Mouse (Mus musculus) midbrain, embryonic 13.5 days (tissue): Measurements from ENCODE around the gene L3mbtl3. TPM values are rescaled to one million over a fixed set of nuclear protein-coding genes. Genes with fewer than 3 reads are reported as not detected.

ENCODE experiments used
- ATAC-seq: fragments of 200-750 bp; cut with Nextera tagmentation; 2 replicates; pipeline ENCODE4 v1.8.0; 2017; ENCODE audit warnings: mild to moderate bottlenecking, moderate TSS enrichment, moderate library complexity
- H3K27ac ChIP-seq: fragments of 300-500 bp; sonication (generic); 2 replicates; pipeline ENCODE4 v1.5.1; 2015; ENCODE audit warnings: inconsistent platforms, mild to moderate bottlenecking, moderate library complexity
- H3K27me3 ChIP-seq: fragments of 300-500 bp; sonication (generic); 2 replicates; pipeline ENCODE4 v1.6.1; 2015; ENCODE audit warnings: mild to moderate bottlenecking, inconsistent platforms
- H3K36me3 ChIP-seq: fragments of 300-500 bp; sonication (generic); 2 replicates; pipeline ENCODE4 v1.6.1; 2015; ENCODE audit warnings: mild to moderate bottlenecking, inconsistent platforms
- H3K4me1 ChIP-seq: fragments of 300-500 bp; sonication (generic); replicated peaks from 2 replicates; pipeline ENCODE4 v1.6.1; 2015; ENCODE audit warnings: inconsistent platforms
- H3K4me2 ChIP-seq: fragments of 300-500 bp; sonication (generic); replicated peaks from 2 replicates; pipeline ENCODE4 v1.6.1; 2015; ENCODE audit warnings: moderate library complexity, mild to moderate bottlenecking, inconsistent platforms
- H3K4me3 ChIP-seq: fragments of 300-500 bp; sonication (generic); replicated peaks from 2 replicates; pipeline ENCODE4 v1.5.1; 2015; ENCODE audit warnings: mild to moderate bottlenecking, inconsistent platforms
- H3K9ac ChIP-seq: fragments of 300-500 bp; sonication (generic); replicated peaks from 2 replicates; pipeline ENCODE4 v1.6.1; 2015; ENCODE audit warnings: mild to moderate bottlenecking, inconsistent platforms
- H3K9me3 ChIP-seq: fragments of 300-500 bp; sonication (generic); 2 replicates; pipeline ENCODE4 v1.6.1; 2016; ENCODE audit warnings: mild to moderate bottlenecking, inconsistent platforms
- WGBS: fragments of 180-500 bp; shearing (Covaris S2); methylation state at CpG from one replicate; pipeline ENCODE4 v1.1.7; 2015; 5-methylcytosine and 5-hydroxymethylcytosine counted together
- polyA plus RNA-seq: library from polyadenylated mRNA; unstranded; fragments of >200 nt; fragmentation: Nextera tagmentation; extraction: Ambion mirVana; gene quantifications from 2 replicates; pipeline ENCODE4 v1.2.1, GENCODE M21; 2015

Gene L3mbtl3
- 25.5 and 27.9 TPM in 2 replicates for polyA plus RNA-seq

- under 1% methylated on average over 42 of the region's 42 CpGs for WGBS
- Histone ChIP-seq H3K4me1 (peaks cover 30% of the 10 kb centered on the region), H3K9ac (peak within 1 kb of the TSS; percentile 92), H3K4me3 (peak within 1 kb of the TSS; percentile 87), H3K36me3 (no peaks in the 10 kb centered on the region), H3K27me3 (no peaks in the 10 kb centered on the region), H3K9me3 (no peaks in the 10 kb centered on the region), H3K4me2 (peak within 1 kb of the TSS; percentile 98), H3K27ac (peak within 1 kb of the TSS; percentile 96)
- peak; percentile 88 for ATAC-seq
Measured at GRCm38 (mm10) chr10:26375790-26376545, at the start of gene L3mbtl3. TSS of gene L3mbtl3 (minus strand) at chr10:26375971.

GRCm38 (mm10) chr10:26421168-26421567, 45.4 kb upstream of the L3mbtl3 start:
- Histone ChIP-seq H3K36me3 (no peaks in the 10 kb centered on the region), H3K27ac (no peak overlapping the region), H3K9me3 (peaks cover 2% of the 10 kb centered on the region; the same call in 1 of the 2 replicates), H3K9ac (no peak overlapping the region), H3K4me2 (no peak overlapping the region), H3K4me3 (no peak overlapping the region), H3K4me1 (no peaks in the 10 kb centered on the region), H3K27me3 (no peaks in the 10 kb centered on the region)
- ATAC-seq, result no peak
- 74% methylated on average over 2 of the region's 2 CpGs for WGBS

- Histone ChIP-seq H3K9ac (no peak overlapping the region), H3K36me3 (no peaks in the 10 kb centered on the region), H3K9me3 (no peaks in the 10 kb centered on the region), H3K27me3 (no peaks in the 10 kb centered on the region), H3K27ac (no peak overlapping the region), H3K4me1 (no peaks in the 10 kb centered on the region), H3K4me3 (no peak overlapping the region), H3K4me2 (no peak overlapping the region)
- ATAC-seq, result no peak
Measured at GRCm38 (mm10) chr10:26388656-26389055, 12.9 kb upstream of the L3mbtl3 start.

- Histone ChIP-seq H3K9me3 (no peaks in the 10 kb centered on the region), H3K27me3 (no peaks in the 10 kb centered on the region), H3K4me3 (no peak overlapping the region), H3K4me1 (peaks cover 20% of the 10 kb centered on the region), H3K27ac (no peak overlapping the region), H3K4me2 (no peak overlapping the region), H3K36me3 (no peaks in the 10 kb centered on the region), H3K9ac (no peak overlapping the region)
- no peak for ATAC-seq
- 69% methylated on average over 6 of the region's 6 CpGs for WGBS
Measured at GRCm38 (mm10) chr10:26377332-26377602, 1.5 kb upstream of the L3mbtl3 start.

GRCm38 (mm10) chr10:26376546-26377331, 968 bp upstream of the L3mbtl3 start:
- ATAC-seq, result 0 out of 2 replicates have a peak, but pooled peaks have one; percentile 12
- H3K36me3 ChIP-seq, result no peaks in the 10 kb centered on the region
- peak overlapping the region; percentile 87 for H3K4me3 ChIP-seq
- no peaks in the 10 kb centered on the region for H3K27me3 ChIP-seq
- peak overlapping the region; percentile 96 for H3K27ac ChIP-seq
- H3K4me1 ChIP-seq, result peaks cover 24% of the 10 kb centered on the region
- no peaks in the 10 kb centered on the region for H3K9me3 ChIP-seq
- peak overlapping the region; percentile 98 for H3K4me2 ChIP-seq
- peak overlapping the region; percentile 92 for H3K9ac ChIP-seq
- WGBS, result 27% methylated on average over 10 of the region's 10 CpGs

- Histone ChIP-seq H3K9me3 (no peaks in the 10 kb centered on the region), H3K27me3 (no peaks in the 10 kb centered on the region), H3K4me1 (peaks cover 30% of the 10 kb centered on the region), H3K9ac (peak overlapping the region; percentile 92), H3K27ac (peak overlapping the region; percentile 96), H3K4me3 (peak overlapping the region; percentile 87), H3K36me3 (no peaks in the 10 kb centered on the region), H3K4me2 (peak overlapping the region; percentile 98)
- peak; percentile 58 for ATAC-seq
- under 1% methylated on average over 7 of the region's 30 CpGs for WGBS
Measured at GRCm38 (mm10) chr10:26375351-26375751, 420 bp downstream of the L3mbtl3 start.

GRCm38 (mm10) chr10:26374436-26375311, 1.1 kb downstream of the L3mbtl3 start:
- peak; percentile 62 for ATAC-seq
- H3K36me3 ChIP-seq, result no peaks in the 10 kb centered on the region
- peak overlapping the region; percentile 92 for H3K9ac ChIP-seq
- peak overlapping the region; percentile 96 for H3K27ac ChIP-seq
- H3K4me1 ChIP-seq, result peaks cover 30% of the 10 kb centered on the region
- H3K27me3 ChIP-seq, result no peaks in the 10 kb centered on the region
- H3K4me2 ChIP-seq, result peak overlapping the region; percentile 98
- no peaks in the 10 kb centered on the region for H3K9me3 ChIP-seq
- peak overlapping the region; percentile 87 for H3K4me3 ChIP-seq
- WGBS, result under 1% methylated on average over 80 of the region's 101 CpGs

- Histone ChIP-seq H3K4me3 (peak overlapping the region; percentile 87), H3K4me2 (peak overlapping the region; percentile 98), H3K36me3 (peaks cover 1% of the 10 kb centered on the region; the same call in 1 of the 2 replicates), H3K27me3 (no peaks in the 10 kb centered on the region), H3K9ac (peak overlapping the region; percentile 92), H3K27ac (peak overlapping the region; percentile 96), H3K4me1 (peaks cover 30% of the 10 kb centered on the region), H3K9me3 (no peaks in the 10 kb centered on the region)
- WGBS, result under 1% methylated on average over 61 of the region's 71 CpGs
- peak; percentile 47 for ATAC-seq
Measured at GRCm38 (mm10) chr10:26373951-26374435, 1.8 kb downstream of the L3mbtl3 start.

GRCm38 (mm10) chr10:26372940-26373931, 2.5 kb downstream of the L3mbtl3 start:
- Histone ChIP-seq H3K4me2 (peak overlapping the region; percentile 98), H3K27me3 (no peaks in the 10 kb centered on the region), H3K4me1 (peaks cover 30% of the 10 kb centered on the region), H3K9me3 (no peaks in the 10 kb centered on the region), H3K4me3 (peak overlapping the region; percentile 87), H3K36me3 (peaks cover 5% of the 10 kb centered on the region; the same call in 1 of the 2 replicates), H3K9ac (peak overlapping the region; percentile 92), H3K27ac (peak overlapping the region; percentile 96)
- under 1% methylated on average over 51 of the region's 51 CpGs for WGBS
- no peak for ATAC-seq

- WGBS, result 66% methylated on average over 7 of the region's 7 CpGs
- Histone ChIP-seq H3K9ac (no peak overlapping the region), H3K36me3 (peaks cover 11% of the 10 kb centered on the region), H3K4me3 (no peak overlapping the region), H3K9me3 (no peaks in the 10 kb centered on the region), H3K27ac (no peak overlapping the region), H3K4me1 (peaks cover 21% of the 10 kb centered on the region), H3K27me3 (no peaks in the 10 kb centered on the region), H3K4me2 (no peak overlapping the region)
- no peak for ATAC-seq
Measured at GRCm38 (mm10) chr10:26371416-26371815, 4.4 kb downstream of the L3mbtl3 start.

- Histone ChIP-seq H3K36me3 (peaks cover 11% of the 10 kb centered on the region), H3K4me1 (peaks cover 14% of the 10 kb centered on the region), H3K9me3 (no peaks in the 10 kb centered on the region), H3K27me3 (no peaks in the 10 kb centered on the region), H3K4me3 (no peak overlapping the region), H3K27ac (no peak overlapping the region), H3K4me2 (no peak overlapping the region), H3K9ac (no peak overlapping the region)
- ATAC-seq, result no peak
- WGBS, result 91% methylated on average over 2 of the region's 2 CpGs
Measured at GRCm38 (mm10) chr10:26364942-26365341, 10.8 kb downstream of the L3mbtl3 start.
